Comparison of ENCODE assay signal across 8 mouse cellular contexts in the genomic region with DNA sequence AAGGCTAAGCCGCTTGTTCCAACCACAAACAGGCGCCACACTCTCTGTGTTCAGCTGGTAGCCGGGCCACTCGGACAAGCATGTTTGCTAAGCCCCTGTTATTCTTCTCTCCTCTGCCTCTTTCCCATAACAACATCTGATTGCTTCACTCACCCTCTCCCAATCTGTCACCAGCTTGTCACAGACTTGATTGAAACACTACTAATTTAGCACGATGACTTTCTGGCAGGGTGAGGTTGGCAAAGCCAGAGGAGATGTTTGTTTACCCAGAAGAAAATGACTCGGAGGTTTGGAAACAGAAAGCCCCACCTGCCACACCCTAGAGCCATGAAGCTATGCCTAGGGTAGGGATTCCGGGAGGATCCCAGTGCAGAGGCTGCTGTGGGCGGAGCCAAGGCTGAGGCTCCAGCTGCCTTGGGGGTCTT.
A peak's percentile ranks its signal among the peaks of the same experiment; 100 is the strongest.
DNase-seq lines count a peak whose midpoint lies in the region; ATAC-seq lines count a peak whose summit lies in the region.

No protein-coding gene starts in this region.

- H3K4me1 ChIP-seq in forebrain, embryonic 16.5 days (replicated peaks; ENCODE audit: control insufficient read depth, insufficient read depth, low read length): peaks cover 14% of the 10 kb centered on the region
- H3K4me1 ChIP-seq in limb, embryonic 10.5 days: peaks cover 7% of the 10 kb centered on the region
- H3K4me1 ChIP-seq in midbrain, embryonic 14.5 days (ENCODE audit: control insufficient read depth, insufficient read depth, low read length): no peaks in the 10 kb centered on the region

- peak overlapping the region; percentile 18; the same call in 1 of the 2 replicates for H3K4me2 ChIP-seq in forebrain, embryonic 16.5 days (ENCODE audit: low read length)
- no peak overlapping the region for H3K4me2 ChIP-seq in midbrain, embryonic 14.5 days (ENCODE audit: low read length)

- H3K9me3 ChIP-seq in forebrain, embryonic 16.5 days (ENCODE audit: control insufficient read depth, low read length): no peaks in the 10 kb centered on the region
- no peaks in the 10 kb centered on the region for H3K9me3 ChIP-seq in limb, embryonic 10.5 days (replicated peaks)
- H3K9me3 ChIP-seq in midbrain, embryonic 14.5 days (ENCODE audit: control insufficient read depth, low read length): no peaks in the 10 kb centered on the region

- DNase-seq in 3134 (ENCODE audit: extremely low read depth, insufficient read length, low spot score) (peak; percentile 34), 416B (ENCODE audit: low read depth) (peak; percentile 43)
- peak; percentile 34 for DNase-seq in limb, embryonic 10.5 days (ENCODE audit: low spot score)
- DNase-seq in midbrain, embryonic 14.5 days: peak; percentile 24
- DNase-seq in frontal cortex, postnatal 25 days (ENCODE audit: low spot score in 2 of 2): no peak
- DNase-seq in kidney, postnatal 25 days: no peak
- DNase-seq in cerebellum, adult 18-20 months: no peak

- H3K36me3 ChIP-seq in forebrain, embryonic 16.5 days (ENCODE audit: control insufficient read depth, insufficient read depth): no peaks in the 10 kb centered on the region
- H3K36me3 ChIP-seq in limb, embryonic 10.5 days: no peaks in the 10 kb centered on the region
- H3K36me3 ChIP-seq in midbrain, embryonic 14.5 days (ENCODE audit: control insufficient read depth, insufficient read depth, low read length): no peaks in the 10 kb centered on the region

- H3K9ac ChIP-seq in forebrain, embryonic 16.5 days (replicated peaks; ENCODE audit: low read depth, low read length): no peak overlapping the region
- H3K9ac ChIP-seq in midbrain, embryonic 14.5 days (replicated peaks; ENCODE audit: low read length): no peak overlapping the region

- WGBS in forebrain, embryonic 16.5 days: 20% methylated on average over 8 of the region's 8 CpGs
- 30% methylated on average over 8 of the region's 8 CpGs for WGBS in limb, embryonic 10.5 days
- 44% methylated on average over 8 of the region's 8 CpGs for WGBS in midbrain, embryonic 14.5 days

- no peaks in the 10 kb centered on the region for H3K27me3 ChIP-seq in forebrain, embryonic 16.5 days (replicated peaks; ENCODE audit: control insufficient read depth, insufficient read depth, low read length)
- H3K27me3 ChIP-seq in limb, embryonic 10.5 days (ENCODE audit: low read depth, poor library complexity, severe bottlenecking): no peaks in the 10 kb centered on the region
- no peaks in the 10 kb centered on the region for H3K27me3 ChIP-seq in midbrain, embryonic 14.5 days (ENCODE audit: control insufficient read depth, insufficient read depth, low read length)

- no peak overlapping the region for H3K4me3 ChIP-seq in forebrain, embryonic 16.5 days (replicated peaks; ENCODE audit: low read length)
- 0 out of 2 replicates have a peak overlapping the region, but pooled peaks have one; percentile 23 for H3K4me3 ChIP-seq in limb, embryonic 10.5 days
- H3K4me3 ChIP-seq in midbrain, embryonic 14.5 days (replicated peaks; ENCODE audit: low read depth, low read length): no peak overlapping the region

- ATAC-seq in forebrain, embryonic 16.5 days: peak; percentile 71
- no peak for ATAC-seq in midbrain, embryonic 14.5 days (ENCODE audit: low FRiP score, low TSS enrichment)

- no peak overlapping the region for H3K27ac ChIP-seq in forebrain, embryonic 16.5 days (ENCODE audit: low read length)
- peak overlapping the region; percentile 31; the same call in 1 of the 2 replicates for H3K27ac ChIP-seq in limb, embryonic 10.5 days
- H3K27ac ChIP-seq in midbrain, embryonic 14.5 days (replicated peaks; ENCODE audit: low read depth, low read length): no peak overlapping the region

Comparison
In these comparisons a context has a peak if more than half of its experiments do, and no peak if none do; other contexts are left out.
1. DNase-seq: peak in 3134 (single experiment), 416B (single experiment), limb, embryonic 10.5 days (single experiment) and midbrain, embryonic 14.5 days (single experiment); none in frontal cortex, postnatal 25 days (0 of 2), kidney, postnatal 25 days (0 of 2) and cerebellum, adult 18-20 months (0 of 2).